Mouse (Mus musculus) kidney, adult 2 months (tissue): ENCODE measurements at regions not wholly inside any gene's neighbourhood (a gene's known extent, or its start where the extent isn't known, plus 50 kb on each side); places are given as distances from the start of the nearest gene placed in this dataset.

Source experiments
- CTCF ChIP-seq: fragments of 200-500 bp; conservative IDR thresholded peaks from 2 replicates; pipeline ENCODE4 v1.5.1; 2011; ENCODE audit warnings: low read depth, mild to moderate bottlenecking, control low read depth, low read length, moderate library complexity, mixed read lengths; ENCODE audit not compliant: insufficient read depth, insufficient read length
- POLR2A ChIP-seq: fragments of 200-500 bp; IDR thresholded peaks from one replicate; pipeline ENCODE4 v1.6.1; 2011; ENCODE audit warnings: low read depth, low read length, control low read depth

GRCm38 (mm10) chr15:10865109-10865508, 87.0 kb upstream of the C1qtnf3 start:
- TF ChIP-seq POLR2A (no peak), CTCF (no peak)
